Mouse (Mus musculus): Measurements from ENCODE around the gene Kpna1.

GRCm38 (mm10) chr16:36074772-36075171, 96.2 kb downstream of the Kpna1 start:
- TF ChIP-seq CTCF (IDR thresholded peaks at IDR 0.05; ENCODE audit: low read depth, low read length), result no peak
- TF ChIP-seq POLR2A (IDR thresholded peaks at IDR 0.05; ENCODE audit: borderline replicate concordance, low read depth, low read length), result no peak

All from bone marrow macrophage, adult 2 months (primary cell).